ENCODE assay signal across 8 mouse cellular contexts in the genomic region with DNA sequence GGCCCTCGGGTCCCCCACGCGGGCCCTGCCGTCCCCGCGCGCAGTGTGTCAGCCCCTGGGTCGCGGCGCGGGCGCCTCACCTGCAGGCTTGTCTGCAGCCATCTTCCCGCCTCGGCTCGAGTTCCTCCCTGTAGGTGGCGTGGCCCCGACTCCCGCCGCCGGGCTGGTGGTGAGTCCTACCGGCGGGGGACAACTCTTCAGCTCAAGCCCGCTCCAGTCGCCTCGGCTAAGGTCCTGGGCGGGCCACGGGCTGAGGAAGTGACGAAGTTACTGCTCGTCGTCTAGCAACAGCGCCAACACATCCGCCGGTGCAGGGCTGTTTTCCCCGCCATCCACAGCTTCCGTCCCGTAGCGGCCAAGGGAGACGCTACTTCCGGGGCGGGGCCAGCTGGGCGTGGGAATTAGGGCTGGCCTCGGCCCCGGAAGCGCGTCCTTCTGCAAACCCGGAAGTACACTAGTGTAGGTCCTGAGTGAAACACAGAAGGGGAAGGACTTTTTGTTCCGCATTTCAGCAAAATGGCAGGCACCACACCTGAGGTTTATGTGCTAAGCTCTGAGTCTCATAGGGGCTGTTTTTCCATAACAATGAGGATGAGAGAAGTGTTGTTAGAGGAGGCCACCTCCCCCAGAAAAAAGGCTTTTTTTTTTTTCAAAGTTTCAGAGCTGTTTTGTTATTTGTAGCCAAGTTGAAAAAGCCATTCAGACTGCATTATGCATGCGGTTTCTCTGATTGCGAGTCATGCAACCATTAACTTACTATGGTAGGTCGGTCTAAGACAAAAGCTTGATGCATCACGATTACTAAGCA. TPM values are rescaled to one million over a fixed set of nuclear protein-coding genes. Genes with fewer than 3 reads are reported as not detected.
DNase-seq lines count a peak whose midpoint lies in the region; ATAC-seq lines count a peak whose summit lies in the region.

A gene (minus strand): TSS at position 346 of the 808 bp plus-strand sequence.

- H3K4me1 ChIP-seq in hindbrain, embryonic 11.5 days (replicated peaks; ENCODE audit: control insufficient read depth, insufficient read depth, low read length): no peaks in the 10 kb centered on the region

- peak within 1 kb of the TSS; percentile 76 for H3K4me3 ChIP-seq in hindbrain, embryonic 11.5 days (ENCODE audit: low read depth, low read length)

- ATAC-seq in hindbrain, embryonic 11.5 days (ENCODE audit: low FRiP score): peak; percentile 98

- H3K27ac ChIP-seq in hindbrain, embryonic 11.5 days (ENCODE audit: low read depth, low read length): peak within 1 kb of the TSS; percentile 60

- no peaks in the 10 kb centered on the region for H3K27me3 ChIP-seq in hindbrain, embryonic 11.5 days (ENCODE audit: control insufficient read depth, insufficient read depth, low read length)

- H3K36me3 ChIP-seq in hindbrain, embryonic 11.5 days (ENCODE audit: control insufficient read depth, insufficient read depth, low read length): no peaks in the 10 kb centered on the region

- peak; percentile 99 for DNase-seq in Muller cell, postnatal 12 days (ENCODE audit: inconsistent ontology term)
- peak; percentile 96 for DNase-seq in cerebellum, adult 9-11 months
- DNase-seq in frontal cortex, adult 2 months (ENCODE audit: extremely low spot score in 1 of 2, low spot score in 1 of 2): peak; percentile 92 to 97
- peak; percentile 100 for DNase-seq in hindbrain, embryonic 11.5 days (ENCODE audit: low spot score)
- peak; percentile 97 to 99 for DNase-seq in layer of hippocampus, postnatal 10 days (ENCODE audit: low spot score in 2 of 2)
- DNase-seq in lung, postnatal 10 days: peak; percentile 99
- peak; percentile 98 for DNase-seq in ovary, postnatal 36 days (ENCODE audit: low spot score)
- DNase-seq in thymus, postnatal 25 days: peak; percentile 99

- H3K4me2 ChIP-seq in hindbrain, embryonic 11.5 days (replicated peaks; ENCODE audit: low read depth, low read length): peak within 1 kb of the TSS; percentile 89

- no peaks in the 10 kb centered on the region for H3K9me3 ChIP-seq in hindbrain, embryonic 11.5 days (ENCODE audit: control insufficient read depth, low read length)

- 4% methylated on average over 51 of the region's 51 CpGs for WGBS in hindbrain, embryonic 11.5 days

- H3K9ac ChIP-seq in hindbrain, embryonic 11.5 days (ENCODE audit: low read depth, low read length): peak within 1 kb of the TSS; percentile 57

RNA-seq across cellular contexts. Expression of the gene that starts here (rescaled TPM):
- 78.8 and 83.4 TPM in 2 replicates for polyA plus RNA-seq in frontal cortex, adult 2 months (2012; rRNA removed)
- 60.7 and 64.2 TPM in 2 replicates for polyA plus RNA-seq in hindbrain, embryonic 11.5 days (2014; fragmentation: Nextera tagmentation; extraction: Ambion mirVana)
- total RNA-seq in layer of hippocampus, postnatal 10 days (2021): 10 to 100 TPM; 46.1 to 52.7 TPM

Comparison
In these comparisons a context has a peak if more than half of its experiments do, and no peak if none do; other contexts are left out.
1. Peak in every context shown above with its lines: DNase-seq, ATAC-seq, H3K4me3 ChIP-seq and H3K27ac ChIP-seq.